Mouse (Mus musculus) G1E (cell line): ENCODE data around the gene Tmem115.

Experiments
- CTCF ChIP-seq: IDR thresholded peaks from 2 replicates; pipeline ENCODE4 v1.5.1; 2012; ENCODE audit warnings: low read depth, low read length, inconsistent platforms, mixed read lengths
- GATA1 ChIP-seq: IDR thresholded peaks from 2 replicates; pipeline ENCODE4 v1.6.1; 2012; ENCODE audit warnings: borderline replicate concordance, low read length, inconsistent platforms, mixed read lengths
- POLR2AphosphoS5 ChIP-seq: IDR thresholded peaks from 2 replicates; pipeline ENCODE4 v1.6.1; 2012; ENCODE audit warnings: low read depth, low read length, inconsistent platforms; ENCODE audit not compliant: insufficient replicate concordance
- TAL1 ChIP-seq: conservative IDR thresholded peaks from 2 replicates; pipeline ENCODE4 v1.6.1; 2012; ENCODE audit warnings: low read depth, low read length, inconsistent platforms, mixed read lengths

DNA sequence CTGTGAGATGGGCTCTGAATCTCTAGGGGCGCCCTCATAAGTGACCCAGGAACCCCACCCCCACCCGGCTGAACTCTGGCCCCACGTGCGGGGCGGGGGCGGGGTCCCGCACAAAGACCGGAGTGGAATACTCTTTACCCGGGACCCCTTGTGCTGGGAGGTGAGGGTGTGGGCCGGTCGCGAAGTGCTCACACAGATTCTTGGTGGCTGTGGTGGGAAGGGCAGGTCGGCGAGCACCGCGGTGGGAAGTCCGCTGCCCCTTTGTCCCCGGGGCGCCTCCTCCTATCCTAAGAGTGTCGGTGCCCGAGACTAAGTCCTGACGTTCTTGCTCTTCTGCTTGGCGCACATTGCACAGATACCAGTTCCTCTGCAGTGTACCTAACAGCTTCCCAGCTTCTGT, 35.5 kb downstream of the Tmem115 start:
- TF ChIP-seq CTCF (no peak), POLR2AphosphoS5 (no peak), GATA1 (no peak), TAL1 (no peak)
